ENCODE assay signal across 8 mouse cellular contexts in genomic region chr15:12205902-12206645, GRCm38 (mm10). TPM values are rescaled to one million over a fixed set of nuclear protein-coding genes. Genes with fewer than 3 reads are reported as not detected.
A peak's percentile ranks its signal among the peaks of the same experiment; 100 is the strongest.
DNase-seq lines count a peak whose midpoint lies in the region; ATAC-seq and TF ChIP-seq lines count a peak whose summit lies in the region.

No protein-coding gene starts in this region.

- intact Hi-C loops in heart, postnatal 14 days (cut with DNase I), result loop anchor here (2.0 kb wide), 1 partner anchor 39 kb away; no protein-coding TSS in a partner anchor

- H3K27ac ChIP-seq in heart, embryonic 10.5 days, result peak overlapping the region; percentile 97; the same call in 1 of the 2 replicates
- H3K27ac ChIP-seq in embryonic fibroblast, embryonic 13.5 days (ENCODE audit: insufficient read depth, low read length), result no peak overlapping the region
- 0 out of 2 replicates have a peak overlapping the region, but pooled peaks have one; percentile 93 for H3K27ac ChIP-seq in limb, embryonic 15.5 days

- no peaks in the 10 kb centered on the region for H3K27me3 ChIP-seq in heart, embryonic 10.5 days (ENCODE audit: insufficient read depth, poor library complexity, severe bottlenecking)
- H3K27me3 ChIP-seq in limb, embryonic 15.5 days, result no peaks in the 10 kb centered on the region
- no peaks in the 10 kb centered on the region for H3K27me3 ChIP-seq in splenic B cell, adult 2 months (ENCODE audit: control insufficient read depth, insufficient read depth, low read length, poor library complexity, severe bottlenecking)

- no peaks in the 10 kb centered on the region for H3K9me3 ChIP-seq in heart, embryonic 10.5 days
- no peaks in the 10 kb centered on the region for H3K9me3 ChIP-seq in limb, embryonic 15.5 days

- WGBS in heart, embryonic 10.5 days, result 36% methylated on average over 14 of the region's 14 CpGs
- 32% methylated on average over 14 of the region's 14 CpGs for WGBS in limb, embryonic 15.5 days

- peak overlapping the region; percentile 89 for H3K9ac ChIP-seq in limb, embryonic 15.5 days

- no peak for TF ChIP-seq CTCF in embryonic fibroblast, embryonic 13.5 days (IDR thresholded peaks at IDR 0.05; ENCODE audit: borderline replicate concordance, insufficient read depth, low read length)

- peak overlapping the region; percentile 97 for H3K4me3 ChIP-seq in heart, embryonic 10.5 days
- peak overlapping the region; percentile 79 for H3K4me3 ChIP-seq in embryonic fibroblast, embryonic 13.5 days (ENCODE audit: insufficient read depth, low read length)
- H3K4me3 ChIP-seq in limb, embryonic 15.5 days, result peak overlapping the region; percentile 78

- H3K4me1 ChIP-seq in heart, embryonic 10.5 days, result peaks cover 36% of the 10 kb centered on the region
- H3K4me1 ChIP-seq in embryonic fibroblast, embryonic 13.5 days (ENCODE audit: control insufficient read depth, insufficient read depth, low read length), result peaks cover 6% of the 10 kb centered on the region
- peaks cover 27% of the 10 kb centered on the region for H3K4me1 ChIP-seq in limb, embryonic 15.5 days

- no peak for DNase-seq in heart, embryonic 10.5 days (ENCODE audit: low spot score)
- no peak for DNase-seq in heart, postnatal 14 days
- DNase-seq in splenic B cell, adult 2 months (ENCODE audit: low read depth, low spot score), result peak; percentile 19
- no peak for DNase-seq in frontal cortex, postnatal 10 days (ENCODE audit: low spot score in 2 of 2)
- DNase-seq in spleen, adult 18-20 months, result no peak

- no peak for TF ChIP-seq POLR2A in embryonic fibroblast, embryonic 13.5 days (IDR thresholded peaks at IDR 0.05; ENCODE audit: low read depth, low read length)

- peaks cover 5% of the 10 kb centered on the region; the same call in 1 of the 2 replicates for H3K36me3 ChIP-seq in heart, embryonic 10.5 days
- H3K36me3 ChIP-seq in limb, embryonic 15.5 days, result no peaks in the 10 kb centered on the region
- no peaks in the 10 kb centered on the region for H3K36me3 ChIP-seq in splenic B cell, adult 2 months (ENCODE audit: control insufficient read depth, insufficient read depth, low read length, poor library complexity, severe bottlenecking)

- peak; percentile 15 for ATAC-seq in CD4-positive, CD25-positive, alpha-beta regulatory T cell, adult 4 months
- ATAC-seq in limb, embryonic 15.5 days (ENCODE audit: insufficient number of reproducible peaks, low FRiP score, low TSS enrichment, low read depth), result no peak

- H3K4me2 ChIP-seq in limb, embryonic 15.5 days, result peak overlapping the region; percentile 63

RNA-seq across cellular contexts. Expression of gene Mtmr12, which starts 1.2 kb away (rescaled TPM):
- polyA plus RNA-seq in heart, embryonic 10.5 days (2016; fragmentation: Nextera tagmentation; extraction: Ambion mirVana), result 18.7 and 19.0 TPM in 2 replicates
- total RNA-seq in heart, postnatal 14 days (2021), result 10 to 100 TPM; 12.7 to 13.1 TPM
- polyA plus RNA-seq in CD4-positive, CD25-positive, alpha-beta regulatory T cell, adult 4 months (2017; shearing (Covaris generic)), result 10 to 100 TPM; 20.1 to 22.6 TPM
- polyA plus RNA-seq in embryonic fibroblast, embryonic 13.5 days (2011; ENCODE audit: insufficient read length, low read depth, missing spikeins), result 11.2 and 12.3 TPM in 2 replicates
- 15.0 TPM in 2 replicates for polyA plus RNA-seq in limb, embryonic 15.5 days (2015; fragmentation: Nextera tagmentation; extraction: Ambion mirVana)
